In the genomic region with DNA sequence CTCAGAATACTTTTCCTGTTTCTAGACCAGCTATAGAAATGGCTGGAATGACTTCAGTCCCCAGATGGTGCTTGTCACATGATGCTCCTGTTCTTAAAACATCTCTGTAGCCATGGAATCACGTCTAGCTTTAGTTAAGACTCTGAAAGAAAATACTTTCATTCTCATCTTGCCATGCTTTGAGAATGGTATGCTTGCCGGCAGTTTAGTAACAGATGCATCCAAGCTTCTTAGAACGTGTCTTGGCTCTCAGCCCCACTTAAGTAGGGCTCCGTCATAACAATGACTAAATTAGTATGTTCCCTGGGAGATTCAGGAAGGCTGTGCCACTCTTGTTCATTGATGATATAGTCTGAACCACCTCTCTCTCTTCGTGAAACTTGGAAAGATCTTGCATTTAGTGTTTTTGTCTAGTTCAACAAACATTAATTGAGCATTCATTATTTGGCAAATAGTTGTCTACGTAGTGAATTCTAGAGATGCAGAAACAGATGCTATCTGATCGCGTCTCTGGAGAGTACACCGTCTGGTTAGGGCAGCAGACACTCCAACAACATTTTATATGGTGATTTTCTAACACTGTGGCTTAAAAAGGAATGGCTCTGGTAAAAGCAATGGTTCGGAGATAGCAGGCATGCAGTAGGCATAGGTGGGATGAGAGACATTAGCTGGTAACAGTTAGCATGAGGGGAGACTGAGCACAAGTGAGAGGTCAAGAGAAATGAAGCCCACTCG, we compare ENCODE assay signal across 11 mouse cellular contexts.
A peak's percentile ranks its signal among the peaks of the same experiment; 100 is the strongest.
DNase-seq lines count a peak whose midpoint lies in the region; ATAC-seq and TF ChIP-seq lines count a peak whose summit lies in the region.
"Had no signal": no experiment of that assay in that cellular context is flagged by ENCODE, and none has a peak within 500 bp of the region (broad histone marks: within the 10 kb centered on the region; RNA-seq: fewer than 3 reads in every experiment).

No protein-coding gene starts in this region.

- TF ChIP-seq POLR2A in heart, adult 2 months (IDR thresholded peaks at IDR 0.05; ENCODE audit: insufficient read depth, low read depth, low read length), result no peak

- no peaks in the 10 kb centered on the region; the same call in 1 of the 2 replicates for H3K4me1 ChIP-seq in heart, adult 2 months (ENCODE audit: control insufficient read depth, insufficient read depth, low read length)
- H3K4me1 ChIP-seq in kidney, embryonic 14.5 days (ENCODE audit: control insufficient read depth, insufficient read depth, low read length), result no peaks in the 10 kb centered on the region
- H3K4me1 ChIP-seq: limb, embryonic 13.5 days had no signal

- no peaks in the 10 kb centered on the region for H3K27me3 ChIP-seq in heart, adult 2 months (ENCODE audit: control insufficient read depth, insufficient read depth, low read length)
- no peaks in the 10 kb centered on the region for H3K27me3 ChIP-seq in kidney, embryonic 14.5 days (ENCODE audit: control insufficient read depth, insufficient read depth, low read length)
- H3K27me3 ChIP-seq: limb, embryonic 13.5 days had no signal

- intact Hi-C loops in heart, postnatal 10 days (cut with DNase I), result no loop called here
- intact Hi-C loops in heart, adult 2 months (cut with DNase I), result no loop called here
- intact Hi-C loops in left cerebral cortex, postnatal 25 days (cut with DNase I), result loop anchor here (2.0 to 5.0 kb wide), 2 partner anchors 41 to 210 kb away; partner anchors contain the start of gene Dgkh

- no peak for TF ChIP-seq EP300 in heart, adult 2 months (IDR thresholded peaks at IDR 0.05; ENCODE audit: insufficient read depth, low read depth, low read length)

- H3K9ac ChIP-seq in heart, adult 2 months (ENCODE audit: low read depth, low read length), result no peak overlapping the region
- no peak overlapping the region for H3K9ac ChIP-seq in kidney, embryonic 14.5 days (ENCODE audit: low read depth, low read length)
- H3K9ac ChIP-seq: limb, embryonic 13.5 days had no signal

- no peak overlapping the region for H3K4me3 ChIP-seq in heart, adult 2 months
- no peak overlapping the region for H3K4me3 ChIP-seq in kidney, embryonic 14.5 days (ENCODE audit: low read length)
- H3K4me3 ChIP-seq: limb, embryonic 13.5 days had no signal

- peak; percentile 8 to 11 for DNase-seq in heart, postnatal 10 days
- no peak for DNase-seq in heart, adult 2 months
- DNase-seq in brain, embryonic 18.5 days (ENCODE audit: low read depth, low spot score), result peak; percentile 70
- DNase-seq in frontal cortex, postnatal 36 days (ENCODE audit: low spot score in 2 of 2), result peak; percentile 49 to 85
- peak; percentile 72 to 95 for DNase-seq in left cerebral cortex, postnatal 25 days (ENCODE audit: low spot score in 2 of 2)
- DNase-seq in embryo, embryonic 11 days, result no peak
- DNase-seq: kidney, adult 11 months; lung, postnatal 36 days had no signal

- WGBS in heart, adult 2 months, result 65% methylated on average over 11 of the region's 11 CpGs
- 87% methylated on average over 11 of the region's 11 CpGs for WGBS in kidney, embryonic 14.5 days

- H3K79me2 ChIP-seq in heart, adult 2 months (replicated peaks; ENCODE audit: control insufficient read depth, insufficient read depth, low read length), result no peaks in the 10 kb centered on the region

- ATAC-seq in megakaryocyte-erythroid progenitor cell, adult 5-6 weeks (replicated peaks; ENCODE audit: low FRiP score, low TSS enrichment, poor library complexity, severe bottlenecking), result no peak
- ATAC-seq in kidney, embryonic 14.5 days (ENCODE audit: low FRiP score, low TSS enrichment), result no peak

- no peak overlapping the region for H3K27ac ChIP-seq in heart, adult 2 months
- H3K27ac ChIP-seq in kidney, embryonic 14.5 days (ENCODE audit: low read depth, low read length), result no peak overlapping the region
- H3K27ac ChIP-seq: limb, embryonic 13.5 days had no signal

- H3K36me3 ChIP-seq in heart, adult 2 months (ENCODE audit: control insufficient read depth, insufficient read depth, low read length), result peaks cover 2% of the 10 kb centered on the region; the same call in 1 of the 2 replicates
- no peaks in the 10 kb centered on the region; the same call in 1 of the 2 replicates for H3K36me3 ChIP-seq in kidney, embryonic 14.5 days (ENCODE audit: control insufficient read depth, insufficient read depth, low read length)

- H3K4me2 ChIP-seq in kidney, embryonic 14.5 days (replicated peaks; ENCODE audit: low read depth, low read length), result no peak overlapping the region
- H3K4me2 ChIP-seq: limb, embryonic 13.5 days had no signal

- no peaks in the 10 kb centered on the region for H3K9me3 ChIP-seq in kidney, embryonic 14.5 days (ENCODE audit: control insufficient read depth, low read length)
- H3K9me3 ChIP-seq: limb, embryonic 13.5 days had no signal

- TF ChIP-seq CTCF in heart, adult 2 months (IDR thresholded peaks at IDR 0.05), result no peak

Comparison
In these comparisons a context has a peak if more than half of its experiments do, and no peak if none do; other contexts are left out.
1. DNase-seq: peak in heart, postnatal 10 days (2 of 2), brain, embryonic 18.5 days (single experiment), frontal cortex, postnatal 36 days (2 of 2) and left cerebral cortex, postnatal 25 days (2 of 2); none in heart, adult 2 months (0 of 2) and embryo, embryonic 11 days (single experiment).